Mouse (Mus musculus): ENCODE results near the gene Arhgap28.

DNA sequence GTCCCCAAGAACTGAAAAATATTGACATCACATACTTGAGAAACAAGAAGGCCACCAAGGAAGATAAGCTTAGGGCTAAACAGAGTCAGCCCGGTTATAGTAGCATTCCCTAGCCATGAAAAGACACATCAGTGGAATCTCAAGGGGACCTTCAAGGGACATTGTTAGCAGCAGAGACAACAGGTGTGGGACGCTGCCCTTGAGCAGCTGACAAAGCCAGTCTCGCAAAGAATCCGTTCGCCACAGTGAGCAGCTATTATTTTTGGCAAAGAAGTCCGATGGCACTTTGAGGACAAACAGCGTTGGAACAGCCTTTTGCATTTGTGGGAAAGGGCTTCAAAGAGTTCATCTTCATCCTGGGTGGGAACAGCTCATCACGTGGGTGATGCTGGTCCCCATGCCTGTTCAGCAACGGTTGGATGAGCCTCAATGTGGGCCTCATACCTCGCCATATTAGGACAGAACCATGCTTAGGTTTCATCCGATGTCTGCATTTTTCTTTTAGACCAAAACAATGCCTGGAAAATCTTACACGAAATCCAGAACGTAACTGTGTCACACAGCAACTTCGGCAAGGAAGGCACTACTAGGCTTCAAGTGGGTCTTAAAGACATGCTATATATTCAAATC, 99.5 kb downstream of the Arhgap28 start:
- TF ChIP-seq POLR2A (IDR thresholded peaks at IDR 0.05; ENCODE audit: extremely low read depth, insufficient read depth, low read length), result no peak
- no peak for TF ChIP-seq CTCF (IDR thresholded peaks at IDR 0.05; ENCODE audit: extremely low read depth, insufficient read depth, low read length)

Data from cortical plate, adult 2 months (tissue).